Comparison of ENCODE assay signal across 11 mouse cellular contexts in the genomic region with DNA sequence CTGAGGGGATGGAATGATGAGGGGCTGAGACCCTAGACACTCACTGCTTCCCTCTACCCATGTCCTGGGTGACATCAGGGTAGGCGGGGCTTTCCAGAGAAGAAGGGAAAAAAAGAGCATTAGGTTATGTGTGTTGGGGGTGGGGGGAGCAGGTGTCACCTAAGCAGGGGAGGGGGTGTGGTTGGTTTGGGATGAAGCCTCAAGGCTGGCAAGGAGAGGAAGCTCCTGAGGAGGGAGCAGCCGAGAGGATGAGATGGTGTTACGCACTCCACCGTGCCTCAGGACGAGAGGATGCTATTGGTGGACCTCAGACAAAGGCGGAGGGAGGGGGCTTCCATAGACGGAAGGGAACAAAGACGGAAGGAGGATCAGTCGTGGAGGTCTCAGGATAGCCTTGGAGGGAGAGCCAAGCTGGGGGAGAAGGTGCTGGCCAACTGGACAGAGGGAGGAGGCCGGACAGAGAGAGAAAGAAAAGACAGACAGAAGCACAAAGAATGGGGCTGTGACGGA. TPM values are rescaled to one million over a fixed set of nuclear protein-coding genes. Genes with fewer than 3 reads are reported as not detected.
DNase-seq lines count a peak whose midpoint lies in the region; ATAC-seq and TF ChIP-seq lines count a peak whose summit lies in the region.
"Had no signal": no experiment of that assay in that cellular context is flagged by ENCODE, and none has a peak within 500 bp of the region (broad histone marks: within the 10 kb centered on the region; RNA-seq: fewer than 3 reads in every experiment).

No protein-coding gene starts in this region.

- DNase-seq in left cerebral cortex, adult 2 months (ENCODE audit: extremely low spot score in 1 of 2, low spot score in 2 of 2): peak in 1 of 2 experiments; percentile 33
- DNase-seq in left cerebral cortex, adult 9 months (ENCODE audit: low spot score in 2 of 2): no peak
- DNase-seq in lung, postnatal 25 days (ENCODE audit: low spot score): no peak
- no peak for DNase-seq in adrenal gland, adult (ENCODE audit: inconsistent age in 2 of 2, low spot score in 1 of 2)
- no peak for DNase-seq in adrenal gland, postnatal 10 days
- DNase-seq: gastrocnemius, postnatal 10 days had no signal

- H3K4me1 ChIP-seq in embryonic facial prominence, embryonic 13.5 days: peaks cover 33% of the 10 kb centered on the region
- H3K4me1 ChIP-seq in hindbrain, embryonic 16.5 days (ENCODE audit: control insufficient read depth, insufficient read depth, low read depth, low read length): peaks cover 61% of the 10 kb centered on the region
- peaks cover 90% of the 10 kb centered on the region for H3K4me1 ChIP-seq in neural tube, embryonic 13.5 days (replicated peaks)

- 19% methylated on average over 11 of the region's 11 CpGs for WGBS in embryonic facial prominence, embryonic 13.5 days
- 11% methylated on average over 11 of the region's 11 CpGs for WGBS in hindbrain, embryonic 16.5 days
- 14% methylated on average over 11 of the region's 11 CpGs for WGBS in neural tube, embryonic 13.5 days

- H3K9ac ChIP-seq in embryonic facial prominence, embryonic 13.5 days: peak overlapping the region; percentile 61
- peak overlapping the region; percentile 94 for H3K9ac ChIP-seq in hindbrain, embryonic 16.5 days (ENCODE audit: low read depth, low read length)
- H3K9ac ChIP-seq in neural tube, embryonic 13.5 days: peak overlapping the region; percentile 100

- no peaks in the 10 kb centered on the region for H3K9me3 ChIP-seq in embryonic facial prominence, embryonic 13.5 days
- no peaks in the 10 kb centered on the region for H3K9me3 ChIP-seq in hindbrain, embryonic 16.5 days (ENCODE audit: control insufficient read depth, low read length)
- H3K9me3 ChIP-seq in neural tube, embryonic 13.5 days: no peaks in the 10 kb centered on the region

- peak overlapping the region; percentile 43 for H3K4me2 ChIP-seq in embryonic facial prominence, embryonic 13.5 days
- H3K4me2 ChIP-seq in hindbrain, embryonic 16.5 days (ENCODE audit: low read length): peak overlapping the region; percentile 81
- H3K4me2 ChIP-seq in neural tube, embryonic 13.5 days: peak overlapping the region; percentile 99

- peak overlapping the region; percentile 94; the same call in 1 of the 2 replicates for H3K27ac ChIP-seq in left cerebral cortex, adult 2 months
- H3K27ac ChIP-seq in embryonic facial prominence, embryonic 13.5 days: no peak overlapping the region
- peak overlapping the region; percentile 98 for H3K27ac ChIP-seq in hindbrain, embryonic 16.5 days (ENCODE audit: low read depth, low read length)
- peak overlapping the region; percentile 97 for H3K27ac ChIP-seq in neural tube, embryonic 13.5 days (replicated peaks)
- H3K27ac ChIP-seq: macrophage had no signal

- peaks cover 4% of the 10 kb centered on the region; the same call in 1 of the 2 replicates for H3K36me3 ChIP-seq in embryonic facial prominence, embryonic 13.5 days
- peaks cover 11% of the 10 kb centered on the region for H3K36me3 ChIP-seq in hindbrain, embryonic 16.5 days (ENCODE audit: control insufficient read depth, insufficient read depth, low read length)
- peaks cover 40% of the 10 kb centered on the region for H3K36me3 ChIP-seq in neural tube, embryonic 13.5 days

- H3K27me3 ChIP-seq in embryonic facial prominence, embryonic 13.5 days: peaks cover 86% of the 10 kb centered on the region
- no peaks in the 10 kb centered on the region for H3K27me3 ChIP-seq in hindbrain, embryonic 16.5 days (replicated peaks; ENCODE audit: control insufficient read depth, insufficient read depth, low read length)
- H3K27me3 ChIP-seq in neural tube, embryonic 13.5 days: no peaks in the 10 kb centered on the region

- intact Hi-C loops in left cerebral cortex, adult 2 months (cut with DNase I): no loop called here

- ATAC-seq in embryonic facial prominence, embryonic 13.5 days (ENCODE audit: insufficient number of reproducible peaks, insufficient read depth, low FRiP score, low TSS enrichment, low read depth): no peak
- ATAC-seq in hindbrain, embryonic 16.5 days: peak; percentile 85
- peak; percentile 84 for ATAC-seq in neural tube, embryonic 13.5 days (ENCODE audit: low read depth)
- ATAC-seq: CD4-positive, CD25-positive, alpha-beta regulatory T cell, adult 4 months had no signal

- H3K4me3 ChIP-seq in left cerebral cortex, adult 2 months: peak overlapping the region; percentile 78
- peak overlapping the region; percentile 23 for H3K4me3 ChIP-seq in embryonic facial prominence, embryonic 13.5 days
- peak overlapping the region; percentile 63 for H3K4me3 ChIP-seq in hindbrain, embryonic 16.5 days (ENCODE audit: low read length)
- H3K4me3 ChIP-seq in neural tube, embryonic 13.5 days: peak overlapping the region; percentile 59

- TF ChIP-seq CTCF in left cerebral cortex, adult 2 months (IDR thresholded peaks at IDR 0.05): no peak

RNA-seq across cellular contexts. Expression of a gene that starts 5.0 kb away (rescaled TPM):
- 100 to 1,000 TPM; 111 to 113 TPM for total RNA-seq in left cerebral cortex, adult 2 months (2021)
- 9.3 and 9.4 TPM in 2 replicates for polyA plus RNA-seq in embryonic facial prominence, embryonic 13.5 days (2015; fragmentation: Nextera tagmentation; extraction: Ambion mirVana)
- polyA plus RNA-seq in hindbrain, embryonic 16.5 days (2015; fragmentation: Nextera tagmentation; extraction: Ambion mirVana): 139 and 149 TPM in 2 replicates
- polyA plus RNA-seq in neural tube, embryonic 13.5 days (2015; fragmentation: Nextera tagmentation; extraction: Ambion mirVana): 153 and 156 TPM in 2 replicates
- 1 to 10 TPM; 2.7 to 5.6 TPM for total RNA-seq in adrenal gland, postnatal 10 days (2021)

RNA-seq across cellular contexts. Expression of a gene that starts 8.5 kb away (rescaled TPM):
- total RNA-seq in left cerebral cortex, adult 2 months (2021): 100 to 1,000 TPM; 816 to 913 TPM
- 1,000 and 1,047 TPM in 2 replicates for polyA plus RNA-seq in embryonic facial prominence, embryonic 13.5 days (2015; fragmentation: Nextera tagmentation; extraction: Ambion mirVana)
- polyA plus RNA-seq in hindbrain, embryonic 16.5 days (2015; fragmentation: Nextera tagmentation; extraction: Ambion mirVana): 491 and 527 TPM in 2 replicates
- polyA plus RNA-seq in neural tube, embryonic 13.5 days (2015; fragmentation: Nextera tagmentation; extraction: Ambion mirVana): 573 and 601 TPM in 2 replicates
- 1,000 to 10,000 TPM; 1,216 to 1,243 TPM for total RNA-seq in adrenal gland, postnatal 10 days (2021)

RNA-seq across cellular contexts. Expression of a gene that starts 19.6 kb away (rescaled TPM):
- total RNA-seq in left cerebral cortex, adult 2 months (2021): 10 to 100 TPM; 26.3 to 26.9 TPM
- 49.3 and 57.9 TPM in 2 replicates for polyA plus RNA-seq in embryonic facial prominence, embryonic 13.5 days (2015; fragmentation: Nextera tagmentation; extraction: Ambion mirVana)
- polyA plus RNA-seq in hindbrain, embryonic 16.5 days (2015; fragmentation: Nextera tagmentation; extraction: Ambion mirVana): 31.7 and 32.8 TPM in 2 replicates
- polyA plus RNA-seq in neural tube, embryonic 13.5 days (2015; fragmentation: Nextera tagmentation; extraction: Ambion mirVana): 27.9 and 30.7 TPM in 2 replicates
- total RNA-seq in adrenal gland, postnatal 10 days (2021): 10 to 100 TPM; 24.0 to 26.7 TPM

RNA-seq across cellular contexts. Expression of a gene that starts 28.6 kb away (rescaled TPM):
- 1 to 10 TPM; 4.0 to 5.4 TPM for total RNA-seq in left cerebral cortex, adult 2 months (2021)
- polyA plus RNA-seq in embryonic facial prominence, embryonic 13.5 days (2015; fragmentation: Nextera tagmentation; extraction: Ambion mirVana): 4.4 and 4.9 TPM in 2 replicates
- 8.1 and 8.5 TPM in 2 replicates for polyA plus RNA-seq in hindbrain, embryonic 16.5 days (2015; fragmentation: Nextera tagmentation; extraction: Ambion mirVana)
- 2.9 and 3.6 TPM in 2 replicates for polyA plus RNA-seq in neural tube, embryonic 13.5 days (2015; fragmentation: Nextera tagmentation; extraction: Ambion mirVana)
- total RNA-seq in adrenal gland, postnatal 10 days (2021): 1 to 10 TPM; 4.1 to 7.6 TPM

RNA-seq across cellular contexts. Expression of a gene that starts 29.0 kb away (rescaled TPM):
- 10 to 100 TPM; 13.5 to 13.6 TPM for total RNA-seq in left cerebral cortex, adult 2 months (2021)
- 6.0 and 6.3 TPM in 2 replicates for polyA plus RNA-seq in embryonic facial prominence, embryonic 13.5 days (2015; fragmentation: Nextera tagmentation; extraction: Ambion mirVana)
- polyA plus RNA-seq in hindbrain, embryonic 16.5 days (2015; fragmentation: Nextera tagmentation; extraction: Ambion mirVana): 7.5 and 7.6 TPM in 2 replicates
- polyA plus RNA-seq in neural tube, embryonic 13.5 days (2015; fragmentation: Nextera tagmentation; extraction: Ambion mirVana): 3.3 and 4.5 TPM in 2 replicates
- total RNA-seq in adrenal gland, postnatal 10 days (2021): 10 to 100 TPM; 38.4 to 61.8 TPM

Comparison
In these comparisons a context has a peak if more than half of its experiments do, and no peak if none do; other contexts are left out.
1. H3K4me3 ChIP-seq: peak in every context shown above with its lines; median percentile 78 in left cerebral cortex, adult 2 months; 63 in hindbrain, embryonic 16.5 days; 59 in neural tube, embryonic 13.5 days; 23 in embryonic facial prominence, embryonic 13.5 days.
2. H3K4me2 ChIP-seq: peak in every context shown above with its lines; median percentile 99 in neural tube, embryonic 13.5 days; 81 in hindbrain, embryonic 16.5 days; 43 in embryonic facial prominence, embryonic 13.5 days.
3. RNA of a gene that starts 5.0 kb away (polyA plus RNA-seq): 153 to 156 TPM in neural tube, embryonic 13.5 days and 139 to 149 TPM in hindbrain, embryonic 16.5 days; 9.3 to 9.4 TPM in embryonic facial prominence, embryonic 13.5 days; every median in the first group is over 10 times any median in the second.
4. Peak in every context shown above with its lines, with median percentiles within 50 percentile points of each other: H3K9ac ChIP-seq.